Mouse (Mus musculus): ENCODE measurements around the gene Ncapd2.

- TF ChIP-seq CTCF (IDR thresholded peaks at IDR 0.05; ENCODE audit: extremely low read depth, insufficient read length, insufficient replicate concordance, low read depth, low read length), result no peak
- TF ChIP-seq POLR2A (IDR thresholded peaks at IDR 0.05; ENCODE audit: low read depth, low read length), result no peak
Measured at GRCm38 (mm10) chr6:125236341-125236740, 44.8 kb upstream of the Ncapd2 start.

Measured in small intestine, adult 2 months (tissue).